ENCODE assay signal across 34 mouse cellular contexts in the genomic region with DNA sequence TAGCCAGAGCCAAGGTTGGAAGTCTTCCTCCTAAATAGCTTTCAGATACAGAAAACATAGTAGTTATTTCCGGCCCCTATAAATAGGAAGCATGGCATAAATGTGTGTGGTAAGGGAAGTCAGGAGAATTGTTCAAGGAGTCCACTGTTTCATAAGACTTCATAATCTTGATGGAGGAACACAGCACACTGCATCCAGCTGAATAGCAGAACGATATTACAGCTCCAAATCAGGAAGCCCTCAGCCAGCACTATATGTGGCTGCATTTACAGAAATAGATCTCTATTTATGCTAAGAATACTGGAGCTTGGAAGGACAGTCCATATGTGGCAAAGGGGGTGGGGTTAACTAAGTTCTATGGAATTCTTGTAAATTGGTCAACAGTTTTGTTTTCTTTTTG.
"Had no signal": no experiment of that assay in that cellular context is flagged by ENCODE, and none has a peak within 500 bp of the region (broad histone marks: within the 10 kb centered on the region; RNA-seq: fewer than 3 reads in every experiment).

No protein-coding gene starts in this region.

- H3K27ac ChIP-seq: heart, embryonic 10.5 days; heart, embryonic 13.5 days; heart, embryonic 15.5 days; hindbrain, embryonic 12.5 days; hindbrain, embryonic 13.5 days; hindbrain, embryonic 14.5 days; hindbrain, embryonic 15.5 days; hindbrain, postnatal 0 days; intestine, embryonic 15.5 days; kidney, embryonic 15.5 days; kidney, postnatal 0 days; layer of hippocampus, adult 2 months; left cerebral cortex, adult 2 months had no signal

- H3K9me3 ChIP-seq: heart, embryonic 10.5 days; heart, embryonic 12.5 days; heart, embryonic 13.5 days; heart, embryonic 15.5 days; hindbrain, embryonic 12.5 days; hindbrain, embryonic 13.5 days; hindbrain, embryonic 15.5 days; intestine, embryonic 15.5 days; kidney, embryonic 15.5 days had no signal

- H3K4me3 ChIP-seq: heart, embryonic 10.5 days; heart, embryonic 12.5 days; heart, embryonic 13.5 days; heart, embryonic 15.5 days; hindbrain, embryonic 12.5 days; hindbrain, embryonic 13.5 days; hindbrain, embryonic 15.5 days; intestine, embryonic 15.5 days; kidney, embryonic 15.5 days; layer of hippocampus, adult 2 months; left cerebral cortex, adult 2 months had no signal

- H3K4me1 ChIP-seq: heart, embryonic 10.5 days; heart, embryonic 12.5 days; heart, embryonic 13.5 days; heart, embryonic 15.5 days; hindbrain, embryonic 12.5 days; hindbrain, embryonic 13.5 days; hindbrain, embryonic 15.5 days; intestine, embryonic 15.5 days; kidney, embryonic 15.5 days had no signal

- ATAC-seq: hindbrain, embryonic 16.5 days; hindbrain, postnatal 0 days; inflammation-experienced regulatory T-cells, adult 6 months; intestine, embryonic 15.5 days; intestine, embryonic 16.5 days; intestine, postnatal 0 days had no signal

- H3K27me3 ChIP-seq: heart, embryonic 12.5 days; heart, embryonic 13.5 days; heart, embryonic 15.5 days; hindbrain, embryonic 12.5 days; hindbrain, embryonic 13.5 days; hindbrain, embryonic 15.5 days; intestine, embryonic 15.5 days; kidney, embryonic 15.5 days had no signal

- H3K36me3 ChIP-seq: heart, embryonic 10.5 days; heart, embryonic 12.5 days; heart, embryonic 13.5 days; heart, embryonic 15.5 days; hindbrain, embryonic 12.5 days; hindbrain, embryonic 13.5 days; hindbrain, embryonic 15.5 days; intestine, embryonic 15.5 days; kidney, embryonic 15.5 days had no signal

- DNase-seq: heart, postnatal 10 days; heart, postnatal 14 days; heart, postnatal 36 days; heart, postnatal 4 days; kidney, adult 11 months; kidney, adult 18-20 months; kidney, adult 2 months; kidney, adult 8-10 months; kidney, adult 9 months; kidney, postnatal 10 days; kidney, postnatal 14 days; kidney, postnatal 25 days; kidney, postnatal 36 days; kidney, postnatal 4 days; layer of hippocampus, adult 9-11 months; layer of hippocampus, postnatal 36 days had no signal
